Mouse (Mus musculus) liver, embryonic 16.5 days (tissue): ENCODE results near the gene Lman2. TPM values are rescaled to one million over a fixed set of nuclear protein-coding genes. Genes with fewer than 3 reads are reported as not detected.

Source experiments
- ATAC-seq: fragments of 200-750 bp; cut with Nextera tagmentation; 2 replicates; pipeline ENCODE4 v1.8.0; 2017; ENCODE audit warnings: low read depth, mild to moderate bottlenecking, moderate number of reproducible peaks, moderate library complexity
- H3K27ac ChIP-seq: fragments of 300-500 bp; sonication (generic); 2 replicates; pipeline ENCODE4 v1.5.1; 2014; ENCODE audit warnings: mild to moderate bottlenecking, low read length
- H3K27me3 ChIP-seq: fragments of 300-500 bp; sonication (generic); 2 replicates; pipeline ENCODE4 v1.6.1; 2014; ENCODE audit warnings: low read depth, low read length, mixed read lengths; ENCODE audit not compliant: control insufficient read depth, insufficient read depth
- H3K36me3 ChIP-seq: fragments of 300-500 bp; sonication (generic); 2 replicates; pipeline ENCODE4 v1.6.1; 2014; ENCODE audit warnings: mild to moderate bottlenecking; ENCODE audit not compliant: control insufficient read depth, insufficient read depth
- H3K4me1 ChIP-seq: fragments of 300-500 bp; sonication (generic); 2 replicates; pipeline ENCODE4 v1.6.1; 2014; ENCODE audit warnings: low read depth, low read length, mixed read lengths; ENCODE audit not compliant: control insufficient read depth
- H3K4me2 ChIP-seq: fragments of 300-500 bp; sonication (generic); 2 replicates; pipeline ENCODE4 v1.6.1; 2014; ENCODE audit warnings: low read depth, low read length, mixed read lengths
- H3K4me3 ChIP-seq: fragments of 300-500 bp; sonication (generic); 2 replicates; pipeline ENCODE4 v1.5.1; 2014; ENCODE audit warnings: low read depth, mild to moderate bottlenecking, low read length
- H3K9ac ChIP-seq: fragments of 300-500 bp; sonication (generic); 2 replicates; pipeline ENCODE4 v1.6.1; 2014; ENCODE audit warnings: low read depth, low read length
- H3K9me3 ChIP-seq: fragments of 300-500 bp; sonication (generic); replicated peaks from 2 replicates; pipeline ENCODE4 v1.6.1; 2016; ENCODE audit warnings: low read length; ENCODE audit not compliant: control insufficient read depth
- WGBS: fragments of 180-500 bp; shearing (Covaris S2); extraction: QIAGEN DNeasy Blood & Tissue Kit; methylation state at CpG from one replicate; pipeline ENCODE4 v1.1.7; 2014; ENCODE audit not compliant: insufficient replicate concordance; 5-methylcytosine and 5-hydroxymethylcytosine counted together
- polyA plus RNA-seq: library from polyadenylated mRNA; unstranded; fragments of >200 nt; fragmentation: Nextera tagmentation; extraction: Ambion mirVana; gene quantifications from 2 replicates; pipeline ENCODE4 v1.2.1, GENCODE M21; 2015

The Lman2 gene
- polyA plus RNA-seq, 1 experiment from 2014 or later = 55.5 TPM

- Histone ChIP-seq H3K9me3 (no peaks in the 10 kb centered on the region), H3K36me3 (peaks cover 36% of the 10 kb centered on the region), H3K27ac (no peak overlapping the region), H3K4me2 (no peak overlapping the region), H3K9ac (no peak overlapping the region), H3K4me1 (no peaks in the 10 kb centered on the region), H3K4me3 (no peak overlapping the region), H3K27me3 (no peaks in the 10 kb centered on the region)
- ATAC-seq = no peak
- WGBS = 92% methylated on average over 1 of the region's 1 CpGs
These were observed 65.8 kb downstream of the Lman2 start for GRCm38 (mm10) chr13:55296760-55297159.

Other genes with a start within 250 kb of the Lman2 start
- gene Gm17617, start 229.2 kb downstream of the Lman2 start, polyA plus RNA-seq = not detected in 2 replicates
- 6.1 and 6.9 TPM in 2 replicates for gene Fgfr4, start 210.1 kb downstream of the Lman2 start, polyA plus RNA-seq
- 12.2 and 13.0 TPM in 2 replicates for gene Nsd1, start 153.0 kb downstream of the Lman2 start, polyA plus RNA-seq
- 202 and 206 TPM in 2 replicates for gene Prelid1, start 42.3 kb downstream of the Lman2 start, polyA plus RNA-seq
- 42.2 and 50.1 TPM in 2 replicates for gene Rab24, start 40.8 kb downstream of the Lman2 start, polyA plus RNA-seq
- gene Mxd3, start 33.0 kb downstream of the Lman2 start, polyA plus RNA-seq = 24.0 and 28.7 TPM in 2 replicates
- 2.8 and 3.2 TPM in 2 replicates for gene Rgs14, start 6.9 kb upstream of the Lman2 start, polyA plus RNA-seq
- gene Slc34a1, start 35.4 kb upstream of the Lman2 start, polyA plus RNA-seq = 0.15 TPM in 1 of 2 replicates, not detected in the other
- not detected in 2 replicates for gene Pfn3, start 52.4 kb upstream of the Lman2 start, polyA plus RNA-seq
- gene F12, start 64.0 kb upstream of the Lman2 start, polyA plus RNA-seq = 147 and 184 TPM in 2 replicates
- 10.4 and 12.1 TPM in 2 replicates for gene Grk6, start 82.3 kb upstream of the Lman2 start, polyA plus RNA-seq
- gene Prr7, start 101.5 kb upstream of the Lman2 start, polyA plus RNA-seq = not detected in 2 replicates
- gene Dbn1, start 125.3 kb upstream of the Lman2 start, polyA plus RNA-seq = 6.1 and 7.7 TPM in 2 replicates
- 24.4 and 27.9 TPM in 2 replicates for gene Pdlim7, start 150.9 kb upstream of the Lman2 start, polyA plus RNA-seq
- gene Dok3, start 166.5 kb upstream of the Lman2 start, polyA plus RNA-seq = 9.3 and 10.9 TPM in 2 replicates
- 20.9 and 22.0 TPM in 2 replicates for gene Ddx41, start 173.9 kb upstream of the Lman2 start, polyA plus RNA-seq
- gene Fam193b, start 208.3 kb upstream of the Lman2 start, polyA plus RNA-seq = 8.4 and 8.7 TPM in 2 replicates
- gene Tmed9, start 210.9 kb upstream of the Lman2 start, polyA plus RNA-seq = 55.7 and 63.6 TPM in 2 replicates
- 5.7 and 6.5 TPM in 2 replicates for gene B4galt7, start 237.1 kb upstream of the Lman2 start, polyA plus RNA-seq